Mouse (Mus musculus): ENCODE measurements around the gene Cela3b.
"Not testable (repeated sequence)": the region's sequence is repeated elsewhere in the genome, so short reads cannot be mapped to it uniquely, and the experiment has no call there.

The Cela3b gene

GRCm38 (mm10) chr4:137461217-137461616 lies 30.9 kb upstream of the Cela3b start:
- DNase-seq: no peak

GRCm38 (mm10) chr4:137460676-137461075 lies 30.3 kb upstream of the Cela3b start:
- no peak for DNase-seq

GRCm38 (mm10) chr4:137458861-137459260 lies 28.5 kb upstream of the Cela3b start:
- no peak for DNase-seq

GRCm38 (mm10) chr4:137458310-137458709 lies 28.0 kb upstream of the Cela3b start:
- DNase-seq: no peak

GRCm38 (mm10) chr4:137457292-137457691 lies 27.0 kb upstream of the Cela3b start:
- no peak for DNase-seq

- no peak for DNase-seq
These were observed 26.2 kb upstream of the Cela3b start for GRCm38 (mm10) chr4:137456581-137456980.

GRCm38 (mm10) chr4:137454582-137454981 lies 24.2 kb upstream of the Cela3b start:
- no peak for DNase-seq

- DNase-seq: no peak
These were observed 23.0 kb upstream of the Cela3b start, which contains the start of gene 1700013G24Rik for GRCm38 (mm10) chr4:137453234-137453767. Gene 1700013G24Rik (plus strand): TSS chr4:137453284.

- DNase-seq: no peak
These were observed 21.9 kb upstream of the Cela3b start for GRCm38 (mm10) chr4:137452190-137452589.

GRCm38 (mm10) chr4:137449715-137450114 lies 19.4 kb upstream of the Cela3b start:
- peak in 1 of 2 experiments; percentile 18 for DNase-seq

- DNase-seq: no peak
These were observed 18.8 kb upstream of the Cela3b start for GRCm38 (mm10) chr4:137449132-137449531.

- DNase-seq: no peak
These were observed 18.3 kb upstream of the Cela3b start for GRCm38 (mm10) chr4:137448641-137449040.

GRCm38 (mm10) chr4:137448197-137448596 lies 17.9 kb upstream of the Cela3b start:
- peak; percentile 40 to 72 for DNase-seq

GRCm38 (mm10) chr4:137447363-137448196 lies 17.2 kb upstream of the Cela3b start:
- DNase-seq: no peak

GRCm38 (mm10) chr4:137445881-137446280 lies 15.5 kb upstream of the Cela3b start:
- DNase-seq: no peak

GRCm38 (mm10) chr4:137443625-137444024 lies 13.3 kb upstream of the Cela3b start:
- peak; percentile 89 to 90 for DNase-seq

- no peak for DNase-seq
These were observed 11.0 kb upstream of the Cela3b start for GRCm38 (mm10) chr4:137441332-137441731.

- DNase-seq: no peak
These were observed 8.5 kb upstream of the Cela3b start for GRCm38 (mm10) chr4:137438842-137439241.

- no peak for DNase-seq
These were observed 6.8 kb upstream of the Cela3b start for GRCm38 (mm10) chr4:137436979-137437669.

- DNase-seq: not testable (repeated sequence)
These were observed 2.6 kb upstream of the Cela3b start for GRCm38 (mm10) chr4:137432700-137433550.

- DNase-seq: no peak
These were observed 12.4 kb downstream of the Cela3b start for GRCm38 (mm10) chr4:137417712-137418564.

GRCm38 (mm10) chr4:137414936-137415335 lies 15.4 kb downstream of the Cela3b start:
- DNase-seq: no peak
